Mouse (Mus musculus): ENCODE measurements around the gene Nedd8. TPM values are rescaled to one million over a fixed set of nuclear protein-coding genes. Genes with fewer than 3 reads are reported as not detected.

Nedd8 gene
- polyA plus RNA-seq, 1 experiment from 2014 or later: 471 TPM

- H3K36me3 ChIP-seq: peaks cover 23% of the 10 kb centered on the region
- H3K4me3 ChIP-seq: no peak overlapping the region
- H3K27ac ChIP-seq (replicated peaks): no peak overlapping the region
- ATAC-seq (ENCODE audit: extremely low read depth, insufficient number of reproducible peaks, low FRiP score, low TSS enrichment): no peak
- no peaks in the 10 kb centered on the region for H3K27me3 ChIP-seq (replicated peaks)
- WGBS: 24% methylated on average over 6 of the region's 6 CpGs
- peaks cover 30% of the 10 kb centered on the region for H3K4me1 ChIP-seq
- H3K9me3 ChIP-seq: no peaks in the 10 kb centered on the region
- no peak overlapping the region for H3K9ac ChIP-seq
- H3K4me2 ChIP-seq: no peak overlapping the region
These were observed 58.6 kb downstream of the Nedd8 start for GRCm38 (mm10) chr14:55613346-55613745.

Other genes starting within 250 kb of the Nedd8 start
- gene Dhrs4, start 193.4 kb downstream of the Nedd8 start, polyA plus RNA-seq (2015; fragmentation: Nextera tagmentation; extraction: Ambion mirVana): 64.7 and 68.9 TPM in 2 replicates
- gene Carmil3, start 181.5 kb downstream of the Nedd8 start, polyA plus RNA-seq (2015; fragmentation: Nextera tagmentation; extraction: Ambion mirVana): 1.9 TPM in 2 replicates
- gene Cpne6, start 161.7 kb downstream of the Nedd8 start, polyA plus RNA-seq (2015; fragmentation: Nextera tagmentation; extraction: Ambion mirVana): 0.43 and 0.47 TPM in 2 replicates
- not detected in 2 replicates for gene Nrl, start 147.1 kb downstream of the Nedd8 start, polyA plus RNA-seq (2015; fragmentation: Nextera tagmentation; extraction: Ambion mirVana)
- 40.9 and 43.9 TPM in 2 replicates for gene Pck2, start 131.9 kb downstream of the Nedd8 start, polyA plus RNA-seq (2015; fragmentation: Nextera tagmentation; extraction: Ambion mirVana)
- 60.0 and 66.2 TPM in 2 replicates for gene Dcaf11, start 112.1 kb downstream of the Nedd8 start, polyA plus RNA-seq (2015; fragmentation: Nextera tagmentation; extraction: Ambion mirVana)
- gene A730061H03Rik, start 111.7 kb downstream of the Nedd8 start, polyA plus RNA-seq (2015; fragmentation: Nextera tagmentation; extraction: Ambion mirVana): 0.56 and 1.3 TPM in 2 replicates
- gene Fitm1, start 96.5 kb downstream of the Nedd8 start, polyA plus RNA-seq (2015; fragmentation: Nextera tagmentation; extraction: Ambion mirVana): 100 and 109 TPM in 2 replicates
- 212 and 219 TPM in 2 replicates for gene Psme1, start 94.0 kb downstream of the Nedd8 start, polyA plus RNA-seq (2015; fragmentation: Nextera tagmentation; extraction: Ambion mirVana)
- 14.8 and 19.1 TPM in 2 replicates for gene Emc9, start 86.8 kb downstream of the Nedd8 start, polyA plus RNA-seq (2015; fragmentation: Nextera tagmentation; extraction: Ambion mirVana)
- 191 and 205 TPM in 2 replicates for gene Psme2, start 81.0 kb downstream of the Nedd8 start, polyA plus RNA-seq (2015; fragmentation: Nextera tagmentation; extraction: Ambion mirVana)
- gene Rnf31, start 80.4 kb downstream of the Nedd8 start, polyA plus RNA-seq (2015; fragmentation: Nextera tagmentation; extraction: Ambion mirVana): 12.5 and 15.2 TPM in 2 replicates
- 9.7 and 10.1 TPM in 2 replicates for gene Irf9, start 68.6 kb downstream of the Nedd8 start, polyA plus RNA-seq (2015; fragmentation: Nextera tagmentation; extraction: Ambion mirVana)
- 13.4 and 15.1 TPM in 2 replicates for gene Rec8, start 54.1 kb downstream of the Nedd8 start, polyA plus RNA-seq (2015; fragmentation: Nextera tagmentation; extraction: Ambion mirVana)
- gene Ipo4, start 36.2 kb downstream of the Nedd8 start, polyA plus RNA-seq (2015; fragmentation: Nextera tagmentation; extraction: Ambion mirVana): 64.8 and 67.1 TPM in 2 replicates
- 1.4 and 1.6 TPM in 2 replicates for gene Gm49378, start 34.2 kb downstream of the Nedd8 start, polyA plus RNA-seq (2015; fragmentation: Nextera tagmentation; extraction: Ambion mirVana)
- 77.8 and 81.5 TPM in 2 replicates for gene Tm9sf1, start 28.3 kb downstream of the Nedd8 start, polyA plus RNA-seq (2015; fragmentation: Nextera tagmentation; extraction: Ambion mirVana)
- 0.43 and 0.53 TPM in 2 replicates for gene Tssk4, start 21.9 kb downstream of the Nedd8 start, polyA plus RNA-seq (2015; fragmentation: Nextera tagmentation; extraction: Ambion mirVana)
- gene Mdp1, start 11.6 kb downstream of the Nedd8 start, polyA plus RNA-seq (2015; fragmentation: Nextera tagmentation; extraction: Ambion mirVana): 74.3 and 83.3 TPM in 2 replicates
- 39.3 and 47.4 TPM in 2 replicates for gene Gmpr2, start 183 bp downstream of the Nedd8 start, polyA plus RNA-seq (2015; fragmentation: Nextera tagmentation; extraction: Ambion mirVana)
- 30.9 and 32.1 TPM in 2 replicates for gene Tinf2, start 9.7 kb upstream of the Nedd8 start, polyA plus RNA-seq (2015; fragmentation: Nextera tagmentation; extraction: Ambion mirVana)
- gene Tgm1, start 41.8 kb upstream of the Nedd8 start, polyA plus RNA-seq (2015; fragmentation: Nextera tagmentation; extraction: Ambion mirVana): 0.23 and 0.25 TPM in 2 replicates
- 22.8 and 23.4 TPM in 2 replicates for gene Rabggta, start 50.1 kb upstream of the Nedd8 start, polyA plus RNA-seq (2015; fragmentation: Nextera tagmentation; extraction: Ambion mirVana)
- 54.8 and 66.9 TPM in 2 replicates for gene Dhrs1, start 73.6 kb upstream of the Nedd8 start, polyA plus RNA-seq (2015; fragmentation: Nextera tagmentation; extraction: Ambion mirVana)
- 22.8 and 23.9 TPM in 2 replicates for gene Nop9, start 73.6 kb upstream of the Nedd8 start, polyA plus RNA-seq (2015; fragmentation: Nextera tagmentation; extraction: Ambion mirVana)
- 1.2 and 2.1 TPM in 2 replicates for gene Cideb, start 86.3 kb upstream of the Nedd8 start, polyA plus RNA-seq (2015; fragmentation: Nextera tagmentation; extraction: Ambion mirVana)
- gene Ltb4r2, start 89.3 kb upstream of the Nedd8 start, polyA plus RNA-seq (2015; fragmentation: Nextera tagmentation; extraction: Ambion mirVana): 0.25 and 0.27 TPM in 2 replicates
- 0.48 and 0.71 TPM in 2 replicates for gene Ltb4r1, start 93.8 kb upstream of the Nedd8 start, polyA plus RNA-seq (2015; fragmentation: Nextera tagmentation; extraction: Ambion mirVana)
- 17.7 TPM in 2 replicates for gene Adcy4, start 112.0 kb upstream of the Nedd8 start, polyA plus RNA-seq (2015; fragmentation: Nextera tagmentation; extraction: Ambion mirVana)
- gene Ripk3, start 116.7 kb upstream of the Nedd8 start, polyA plus RNA-seq (2015; fragmentation: Nextera tagmentation; extraction: Ambion mirVana): 18.8 and 20.6 TPM in 2 replicates
- gene Nfatc4, start 151.0 kb upstream of the Nedd8 start, polyA plus RNA-seq (2015; fragmentation: Nextera tagmentation; extraction: Ambion mirVana): 12.5 and 14.0 TPM in 2 replicates
- 16.5 and 18.2 TPM in 2 replicates for gene Nynrin, start 181.9 kb upstream of the Nedd8 start, polyA plus RNA-seq (2015; fragmentation: Nextera tagmentation; extraction: Ambion mirVana)
- gene Cbln3, start 212.3 kb upstream of the Nedd8 start, polyA plus RNA-seq (2015; fragmentation: Nextera tagmentation; extraction: Ambion mirVana): 0.27 and 0.31 TPM in 2 replicates
- gene Khnyn, start 212.8 kb upstream of the Nedd8 start, polyA plus RNA-seq (2015; fragmentation: Nextera tagmentation; extraction: Ambion mirVana): 9.5 and 9.8 TPM in 2 replicates
- gene Sdr39u1, start 228.2 kb upstream of the Nedd8 start, polyA plus RNA-seq (2015; fragmentation: Nextera tagmentation; extraction: Ambion mirVana): 48.2 and 51.6 TPM in 2 replicates